Mouse (Mus musculus) stomach, embryonic 14.5 days (tissue): ENCODE data around the gene Gm960. TPM values are rescaled to one million over a fixed set of nuclear protein-coding genes. Genes with fewer than 3 reads are reported as not detected.

Experiments used
- ATAC-seq: fragments of 200-750 bp; cut with Nextera tagmentation; 2 replicates; pipeline ENCODE4 v1.8.0; 2017; ENCODE audit warnings: low read depth, moderate TSS enrichment; ENCODE audit not compliant: insufficient number of reproducible peaks, insufficient read depth, low FRiP score
- H3K27ac ChIP-seq: fragments of 300-500 bp; sonication (generic); 2 replicates; pipeline ENCODE4 v1.5.1; 2014; ENCODE audit warnings: mild to moderate bottlenecking, low read length, moderate library complexity, mixed read lengths
- H3K27me3 ChIP-seq: fragments of 300-500 bp; sonication (generic); 2 replicates; pipeline ENCODE4 v1.6.1; 2014; ENCODE audit warnings: low read length, control low read depth, mixed read lengths; ENCODE audit not compliant: control insufficient read depth, insufficient read depth
- H3K36me3 ChIP-seq: fragments of 300-500 bp; sonication (generic); 2 replicates; pipeline ENCODE4 v1.6.1; 2014; ENCODE audit warnings: mild to moderate bottlenecking, control low read depth, low read length, moderate library complexity, mixed read lengths; ENCODE audit not compliant: control insufficient read depth, insufficient read depth
- H3K4me1 ChIP-seq: fragments of 300-500 bp; sonication (generic); 2 replicates; pipeline ENCODE4 v1.6.1; 2014; ENCODE audit warnings: low read length, control low read depth, mixed read lengths; ENCODE audit not compliant: control insufficient read depth, insufficient read depth
- H3K4me2 ChIP-seq: fragments of 300-500 bp; sonication (generic); replicated peaks from 2 replicates; pipeline ENCODE4 v1.6.1; 2014; ENCODE audit warnings: low read depth, low read length, control low read depth
- H3K4me3 ChIP-seq: fragments of 300-500 bp; sonication (generic); 2 replicates; pipeline ENCODE4 v1.5.1; 2014; ENCODE audit warnings: low read depth, low read length, control low read depth
- H3K9ac ChIP-seq: fragments of 300-500 bp; sonication (generic); replicated peaks from 2 replicates; pipeline ENCODE4 v1.6.1; 2014; ENCODE audit warnings: low read depth, mild to moderate bottlenecking, control low read depth, low read length, moderate library complexity, mixed read lengths
- H3K9me3 ChIP-seq: fragments of 300-500 bp; sonication (generic); 2 replicates; pipeline ENCODE4 v1.6.1; 2016; ENCODE audit warnings: low read depth, low read length, control low read depth; ENCODE audit not compliant: control insufficient read depth
- WGBS: fragments of 180-500 bp; shearing (Covaris S2); extraction: QIAGEN DNeasy Blood & Tissue Kit; methylation state at CpG from one replicate; pipeline ENCODE4 v1.1.7; 2014; 5-methylcytosine and 5-hydroxymethylcytosine counted together
- polyA plus RNA-seq: library from polyadenylated mRNA; unstranded; fragments of >200 nt; fragmentation: Nextera tagmentation; extraction: Ambion mirVana; gene quantifications from 2 replicates; pipeline ENCODE4 v1.2.1, GENCODE M21; 2014

Gene Gm960
- polyA plus RNA-seq, 1 experiment from 2014 or later: 6.4 TPM

DNA sequence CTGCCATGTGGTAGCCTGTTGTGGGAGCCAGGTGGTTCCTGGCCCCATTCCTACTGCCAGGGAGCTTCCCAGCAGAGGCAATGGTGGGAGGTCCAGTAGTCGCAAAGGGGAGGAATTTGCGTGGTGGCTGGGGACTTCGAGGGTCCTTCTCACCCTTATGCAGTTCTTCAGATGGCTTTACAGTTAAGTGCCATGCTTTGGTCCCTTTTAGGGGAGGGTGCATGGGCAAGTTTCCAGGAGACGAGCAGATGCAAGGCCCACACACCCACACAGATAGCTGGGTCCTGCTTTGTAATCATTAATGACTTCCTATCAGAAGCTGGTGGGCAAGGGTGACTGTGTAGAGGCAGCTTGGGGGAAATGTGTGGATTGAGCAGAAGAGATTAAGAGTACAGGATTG is 81.9 kb downstream of the Gm960 start:
- Histone ChIP-seq H3K27ac (peak overlapping the region; percentile 82; the same call in 1 of the 2 replicates), H3K4me1 (peaks cover 8% of the 10 kb centered on the region), H3K36me3 (peaks cover 23% of the 10 kb centered on the region; the same call in 1 of the 2 replicates), H3K4me2 (no peak overlapping the region), H3K4me3 (no peak overlapping the region), H3K9me3 (no peaks in the 10 kb centered on the region), H3K27me3 (no peaks in the 10 kb centered on the region), H3K9ac (no peak overlapping the region)
- ATAC-seq: no peak
- 28% methylated on average over 4 of the region's 4 CpGs for WGBS

DNA sequence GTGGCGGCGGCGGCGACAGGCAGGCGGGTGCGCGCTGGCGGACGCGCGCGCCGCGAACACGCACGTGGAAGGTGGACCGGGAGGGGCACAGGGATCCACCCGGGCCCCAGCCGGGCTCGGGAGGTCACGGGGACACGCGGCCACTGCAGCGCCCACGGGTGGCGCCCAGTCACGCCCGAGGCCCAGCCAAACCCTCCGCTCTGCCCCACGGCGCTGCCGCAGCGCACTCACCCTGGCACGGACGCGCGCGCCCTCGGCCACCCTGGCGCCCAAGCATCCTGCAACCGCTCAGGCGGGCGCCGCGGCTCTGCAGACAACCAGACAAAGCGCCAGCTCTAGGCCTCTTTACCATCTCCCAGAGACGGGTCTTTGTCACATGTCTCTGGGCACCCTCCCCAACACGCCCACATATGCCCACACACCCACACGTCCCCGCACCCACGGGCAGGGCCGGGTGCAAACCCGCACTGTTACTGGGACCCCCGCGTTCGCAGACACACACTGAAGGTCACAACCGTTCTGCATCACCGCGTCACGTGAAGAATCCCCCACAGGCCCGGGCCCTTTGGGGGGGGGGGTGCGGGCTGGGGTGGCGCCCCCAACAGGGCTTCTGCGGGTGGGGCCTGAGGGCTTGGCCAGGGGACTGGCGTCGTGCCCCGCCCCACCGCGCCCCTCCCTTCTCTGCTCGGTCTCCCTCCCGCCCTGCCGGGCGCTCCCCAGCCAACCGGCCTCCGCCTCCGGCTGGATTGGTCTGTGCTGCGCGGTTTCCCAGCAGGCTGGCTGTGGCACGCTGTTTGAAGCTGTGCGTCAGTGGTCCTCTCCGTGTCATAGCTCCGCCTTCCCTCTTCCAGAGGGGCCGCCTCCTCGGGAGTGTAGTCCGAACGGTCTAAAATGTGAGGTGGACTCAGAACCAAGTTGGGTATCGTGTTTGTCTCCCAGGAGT is 83.0 kb downstream of the Gm960 start, which contains the start of gene Lrfn4:
Gene Lrfn4, minus strand, starts transcription at position 517 of the 943 bp plus-strand sequence.
- peak within 1 kb of the TSS; percentile 54 for H3K4me2 ChIP-seq
- peaks cover 8% of the 10 kb centered on the region for H3K4me1 ChIP-seq
- ATAC-seq: peak; percentile 94
- H3K9ac ChIP-seq: peak within 1 kb of the TSS; percentile 88
- under 1% methylated on average over 72 of the region's 87 CpGs for WGBS
- peak within 1 kb of the TSS; percentile 83 for H3K27ac ChIP-seq
- no peaks in the 10 kb centered on the region for H3K9me3 ChIP-seq
- H3K4me3 ChIP-seq: peak within 1 kb of the TSS; percentile 81
- H3K36me3 ChIP-seq: peaks cover 25% of the 10 kb centered on the region
- no peaks in the 10 kb centered on the region for H3K27me3 ChIP-seq

DNA sequence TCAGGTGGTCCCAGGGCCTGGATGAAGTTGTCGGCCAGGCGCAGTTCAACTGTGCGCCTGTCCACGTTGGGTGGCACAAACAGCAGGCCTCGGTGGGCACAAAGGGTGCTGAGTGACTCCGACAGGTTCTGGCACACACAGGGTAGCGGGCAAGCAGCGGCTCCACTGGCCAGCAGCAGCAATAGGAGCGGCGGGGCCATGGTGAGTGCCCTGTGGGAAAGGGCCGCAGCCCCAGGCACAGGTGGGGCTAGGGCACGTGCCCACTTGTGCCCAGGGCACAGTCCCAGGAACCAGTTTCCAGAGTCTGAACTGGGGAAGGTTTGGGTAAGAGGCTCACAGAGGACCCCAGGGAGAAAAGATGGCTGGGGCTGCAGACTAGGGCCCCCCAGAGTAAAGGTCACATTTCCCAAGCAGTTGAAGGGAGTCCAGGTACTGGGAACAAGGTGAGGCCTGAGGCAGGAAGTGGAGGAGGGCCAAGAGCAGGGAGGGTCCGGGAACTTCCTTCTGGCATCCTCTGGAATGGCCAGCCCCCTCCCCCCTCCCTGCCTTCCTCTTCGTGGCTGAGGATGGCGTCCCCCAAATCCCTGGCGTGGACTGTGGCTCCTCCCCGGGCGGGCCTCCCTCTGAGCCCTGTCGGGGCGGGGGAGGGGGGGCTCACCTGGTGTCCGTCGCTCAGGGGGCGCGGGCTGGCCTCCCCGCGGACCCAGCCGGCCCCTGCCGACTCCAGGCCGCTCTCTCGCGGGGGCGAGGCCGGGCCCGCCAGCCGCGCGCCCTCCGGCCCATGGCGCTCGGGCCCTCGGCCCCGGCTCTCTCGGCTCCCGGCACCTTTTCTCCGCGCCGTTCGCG is 83.9 kb downstream of the Gm960 start:
- no peaks in the 10 kb centered on the region for H3K27me3 ChIP-seq
- H3K9me3 ChIP-seq: no peaks in the 10 kb centered on the region
- H3K4me1 ChIP-seq: peaks cover 8% of the 10 kb centered on the region
- 18% methylated on average over 49 of the region's 49 CpGs for WGBS
- H3K4me2 ChIP-seq: peak overlapping the region; percentile 54
- H3K9ac ChIP-seq: peak overlapping the region; percentile 88
- peaks cover 25% of the 10 kb centered on the region for H3K36me3 ChIP-seq
- peak overlapping the region; percentile 83 for H3K27ac ChIP-seq
- no peak for ATAC-seq
- peak overlapping the region; percentile 81 for H3K4me3 ChIP-seq

DNA sequence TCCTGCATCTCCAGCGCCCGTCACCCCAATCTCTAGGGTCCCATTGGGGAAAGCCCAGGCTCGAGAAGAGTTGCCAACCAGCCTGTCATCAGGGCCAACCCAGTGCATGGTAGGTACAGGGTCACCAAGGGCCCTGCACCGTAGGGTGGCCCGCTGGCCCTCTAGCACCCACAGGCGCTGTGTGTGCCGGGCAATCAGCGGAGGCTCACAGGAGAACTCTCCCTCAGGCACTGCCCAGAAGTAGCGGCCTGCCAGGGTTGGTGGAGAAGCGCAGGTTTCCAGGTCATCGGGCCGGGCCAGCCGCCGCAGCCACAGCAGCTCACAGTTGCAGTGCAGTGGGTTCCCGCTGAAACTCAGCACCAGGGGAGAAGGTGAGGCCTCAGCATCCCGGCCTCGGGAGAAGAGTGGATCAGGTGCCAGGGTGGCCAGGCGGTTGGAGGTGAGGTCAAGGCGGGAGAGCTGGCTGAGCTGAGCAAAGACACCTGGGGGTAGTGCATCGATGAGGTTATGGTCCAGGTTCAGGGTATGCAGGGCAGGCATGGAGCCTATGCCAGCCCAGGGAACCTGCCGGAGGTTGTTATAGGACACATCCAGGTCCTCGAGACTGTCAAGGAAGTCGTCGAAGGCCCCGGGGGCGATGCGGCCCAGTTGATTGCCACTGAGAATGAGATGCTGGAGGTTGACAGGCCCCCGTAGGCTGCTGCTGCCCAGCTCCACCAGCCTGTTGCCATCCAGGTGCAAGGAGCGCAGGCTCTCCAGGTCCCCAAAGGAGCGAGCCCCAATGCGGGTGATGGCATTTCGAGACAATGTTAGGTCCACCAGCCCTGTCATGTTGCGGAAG is 84.8 kb downstream of the Gm960 start:
- Histone ChIP-seq H3K9me3 (no peaks in the 10 kb centered on the region), H3K27ac (no peak overlapping the region), H3K9ac (no peak overlapping the region), H3K4me2 (peak overlapping the region; percentile 54; the same call in 1 of the 2 replicates), H3K4me3 (peak overlapping the region; percentile 81; the same call in 1 of the 2 replicates), H3K36me3 (peaks cover 25% of the 10 kb centered on the region), H3K27me3 (no peaks in the 10 kb centered on the region), H3K4me1 (peaks cover 8% of the 10 kb centered on the region)
- WGBS: 86% methylated on average over 33 of the region's 33 CpGs
- no peak for ATAC-seq

DNA sequence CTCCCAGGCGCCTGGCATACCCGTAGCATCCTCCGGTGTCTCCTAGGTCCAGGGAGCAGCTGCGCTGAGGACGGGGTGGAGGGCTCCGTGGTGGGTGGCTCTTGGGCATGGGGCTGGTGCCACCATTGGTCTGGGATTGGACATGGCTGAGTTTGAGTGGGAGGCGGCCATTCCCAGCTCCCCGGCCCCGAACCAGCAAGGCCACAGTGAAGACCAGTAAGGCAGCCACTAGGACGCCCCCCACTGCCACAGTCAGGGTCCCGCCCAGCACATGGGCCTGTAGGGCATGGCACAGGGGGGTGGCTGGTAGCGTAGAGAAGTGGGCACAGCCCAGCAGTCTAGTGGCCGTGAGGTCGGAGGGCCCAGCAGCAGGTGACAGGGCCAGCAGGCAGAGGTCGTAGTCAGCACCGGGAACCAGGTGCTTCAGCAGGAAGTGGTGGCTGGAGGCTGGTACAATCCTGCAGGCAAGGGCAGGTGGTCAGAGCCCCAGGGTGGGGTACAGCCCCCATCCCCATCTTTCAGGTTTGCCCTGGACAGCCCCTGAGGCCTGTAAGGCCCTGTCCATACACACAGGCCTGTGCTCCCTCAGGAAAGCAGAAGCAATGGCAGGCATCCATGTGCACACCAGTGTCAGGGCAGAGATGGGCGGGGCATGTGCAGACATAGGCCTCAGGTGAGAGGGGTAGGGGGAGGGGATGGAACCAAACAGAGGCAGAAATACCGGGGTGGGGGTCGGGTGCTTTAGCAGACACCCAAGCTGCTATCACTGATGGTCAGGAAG is 86.1 kb downstream of the Gm960 start:
- no peak for ATAC-seq
- Histone ChIP-seq H3K4me3 (no peak overlapping the region), H3K9me3 (no peaks in the 10 kb centered on the region), H3K27me3 (no peaks in the 10 kb centered on the region), H3K27ac (no peak overlapping the region), H3K36me3 (peaks cover 25% of the 10 kb centered on the region), H3K4me1 (peaks cover 8% of the 10 kb centered on the region), H3K9ac (no peak overlapping the region), H3K4me2 (no peak overlapping the region)
- 90% methylated on average over 19 of the region's 19 CpGs for WGBS

DNA sequence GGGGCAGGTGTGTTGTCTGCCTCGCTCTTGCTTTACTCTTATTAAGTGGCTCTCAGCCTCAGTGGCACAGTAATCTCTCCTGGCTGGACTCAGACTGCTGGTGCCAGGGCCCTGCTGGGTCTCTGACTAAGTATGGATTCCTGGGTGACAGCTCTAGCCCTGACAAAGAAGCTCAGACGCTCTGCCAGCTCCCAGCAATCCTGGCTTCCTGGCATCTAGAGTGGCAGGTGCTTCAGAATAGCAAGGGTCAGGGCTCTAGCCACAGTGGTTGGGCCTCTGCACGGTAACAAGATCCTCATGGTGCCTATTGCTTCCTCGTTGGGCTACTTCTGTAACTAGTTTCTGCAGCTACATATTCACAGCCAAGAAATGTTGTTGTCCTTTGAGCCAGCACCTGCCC is 88.4 kb downstream of the Gm960 start:
- H3K27ac ChIP-seq: no peak overlapping the region; the same call in 1 of the 2 replicates
- 62% methylated on average over 4 of the region's 4 CpGs for WGBS
- no peak overlapping the region for H3K4me2 ChIP-seq
- H3K27me3 ChIP-seq: no peaks in the 10 kb centered on the region
- H3K4me3 ChIP-seq: no peak overlapping the region
- H3K4me1 ChIP-seq: peaks cover 4% of the 10 kb centered on the region
- H3K9me3 ChIP-seq: no peaks in the 10 kb centered on the region
- ATAC-seq: no peak
- H3K36me3 ChIP-seq: peaks cover 25% of the 10 kb centered on the region
- no peak overlapping the region for H3K9ac ChIP-seq

DNA sequence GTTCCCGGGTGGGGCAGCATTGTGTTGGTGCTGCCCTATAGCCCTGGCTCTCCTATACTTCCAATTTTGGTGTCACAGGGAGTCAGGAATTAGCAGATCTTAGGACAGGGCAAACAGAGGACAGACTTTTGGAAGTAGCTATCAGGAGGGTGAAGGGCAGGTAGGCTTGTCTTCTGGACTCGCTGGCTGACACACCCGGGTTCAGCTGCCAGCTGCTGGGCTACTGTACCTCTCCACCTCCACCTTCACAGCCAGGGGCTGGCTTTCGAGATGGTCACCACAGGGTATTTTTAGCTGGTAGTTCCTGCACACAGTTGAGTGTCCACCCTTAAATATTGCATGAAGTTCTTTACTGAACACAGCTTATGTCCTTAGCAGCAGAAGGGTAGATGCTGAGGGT is 90.0 kb downstream of the Gm960 start:
- no peak overlapping the region for H3K9ac ChIP-seq
- peaks cover 18% of the 10 kb centered on the region for H3K4me1 ChIP-seq
- 89% methylated on average over 4 of the region's 4 CpGs for WGBS
- H3K36me3 ChIP-seq: peaks cover 21% of the 10 kb centered on the region
- no peaks in the 10 kb centered on the region for H3K27me3 ChIP-seq
- H3K9me3 ChIP-seq: no peaks in the 10 kb centered on the region
- ATAC-seq: no peak
- H3K27ac ChIP-seq: no peak overlapping the region
- no peak overlapping the region for H3K4me2 ChIP-seq
- H3K4me3 ChIP-seq: no peak overlapping the region
